Mouse (Mus musculus) embryonic facial prominence, embryonic 15.5 days (tissue): ENCODE data around the gene Lrmda. TPM values are rescaled to one million over a fixed set of nuclear protein-coding genes. Genes with fewer than 3 reads are reported as not detected.

Source experiments
- ATAC-seq: fragments of 200-750 bp; cut with Nextera tagmentation; 2 replicates; pipeline ENCODE4 v1.8.0; 2017; ENCODE audit warnings: low read depth, moderate TSS enrichment; ENCODE audit not compliant: insufficient number of reproducible peaks, low FRiP score, low TSS enrichment
- H3K27ac ChIP-seq: fragments of 300-500 bp; sonication (generic); replicated peaks from 2 replicates; pipeline ENCODE4 v1.5.1; 2015; ENCODE audit warnings: mild to moderate bottlenecking, inconsistent platforms
- H3K27me3 ChIP-seq: fragments of 300-500 bp; sonication (generic); 2 replicates; pipeline ENCODE4 v1.6.1; 2015; ENCODE audit warnings: inconsistent platforms
- H3K36me3 ChIP-seq: fragments of 300-500 bp; sonication (generic); 2 replicates; pipeline ENCODE4 v1.6.1; 2015; ENCODE audit warnings: mild to moderate bottlenecking, inconsistent platforms
- H3K4me1 ChIP-seq: fragments of 300-500 bp; sonication (generic); 2 replicates; pipeline ENCODE4 v1.6.1; 2015; ENCODE audit warnings: inconsistent platforms
- H3K4me2 ChIP-seq: fragments of 300-500 bp; sonication (generic); replicated peaks from 2 replicates; pipeline ENCODE4 v1.6.1; 2015; ENCODE audit warnings: mild to moderate bottlenecking, inconsistent platforms
- H3K4me3 ChIP-seq: fragments of 300-500 bp; sonication (generic); replicated peaks from 2 replicates; pipeline ENCODE4 v1.5.1; 2015; ENCODE audit warnings: mild to moderate bottlenecking, inconsistent platforms
- H3K9ac ChIP-seq: fragments of 300-500 bp; sonication (generic); 2 replicates; pipeline ENCODE4 v1.6.1; 2015; ENCODE audit warnings: inconsistent platforms
- H3K9me3 ChIP-seq: fragments of 300-500 bp; sonication (generic); replicated peaks from 2 replicates; pipeline ENCODE4 v1.6.1; 2016; ENCODE audit warnings: inconsistent platforms
- WGBS: fragments of 180-500 bp; shearing (Covaris S2); methylation state at CpG from one replicate; pipeline ENCODE4 v1.1.7; 2015; 5-methylcytosine and 5-hydroxymethylcytosine counted together
- polyA plus RNA-seq: library from polyadenylated mRNA; unstranded; fragments of >200 nt; fragmentation: Nextera tagmentation; extraction: Ambion mirVana; gene quantifications from 2 replicates; pipeline ENCODE4 v1.2.1, GENCODE M21; 2015

The Lrmda gene
- polyA plus RNA-seq, 1 experiment from 2014 or later = 0.64 TPM

DNA sequence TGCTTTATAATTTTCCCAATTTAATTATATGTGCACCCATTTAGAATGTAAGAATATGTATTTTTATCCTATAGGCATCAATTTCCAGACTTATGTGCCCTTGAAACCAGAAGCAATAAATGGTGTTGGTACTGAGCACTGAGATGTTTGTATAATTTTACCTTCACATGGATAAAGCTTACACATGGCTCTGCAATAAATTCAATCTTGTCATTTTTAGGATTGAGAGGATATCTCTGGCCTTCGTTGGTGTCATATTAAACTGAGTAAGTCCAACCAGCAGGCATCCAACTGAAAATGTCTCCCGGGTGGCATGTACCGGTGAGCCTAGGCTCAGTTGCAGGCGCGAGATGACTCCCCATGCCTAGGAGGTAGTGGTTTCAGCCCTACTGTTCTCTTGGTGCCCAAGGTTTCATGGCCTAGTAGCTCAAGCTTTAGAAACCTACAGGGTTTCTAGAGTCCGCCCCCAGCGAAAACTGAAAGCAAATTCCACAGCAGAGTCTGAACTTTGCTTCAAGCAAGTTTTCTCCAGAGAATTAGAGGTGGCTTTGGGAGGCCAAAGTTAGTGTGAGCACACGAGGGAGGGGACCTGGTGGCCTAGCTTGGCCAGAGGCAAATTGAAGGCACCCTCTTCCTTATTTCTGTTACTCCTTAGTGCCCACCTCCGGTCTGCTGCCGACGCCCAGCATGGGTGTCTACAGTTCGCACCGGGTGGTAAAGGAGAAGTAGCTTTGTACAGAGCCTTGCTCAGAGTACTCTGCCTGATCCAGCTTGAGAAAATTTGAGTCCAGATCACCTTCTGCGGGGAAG is 26.1 kb upstream of the Lrmda start:
- peaks cover 32% of the 10 kb centered on the region for H3K4me1 ChIP-seq
- no peaks in the 10 kb centered on the region for H3K9me3 ChIP-seq
- H3K27ac ChIP-seq = peak overlapping the region; percentile 87
- 0 out of 2 replicates have a peak, but pooled peaks cover 7% of the 10 kb centered on the region for H3K27me3 ChIP-seq
- no peak for ATAC-seq
- WGBS = 37% methylated on average over 14 of the region's 14 CpGs
- peak overlapping the region; percentile 60 for H3K4me3 ChIP-seq
- peak overlapping the region; percentile 19; the same call in 1 of the 2 replicates for H3K9ac ChIP-seq
- peak overlapping the region; percentile 72 for H3K4me2 ChIP-seq
- H3K36me3 ChIP-seq = no peaks in the 10 kb centered on the region

DNA sequence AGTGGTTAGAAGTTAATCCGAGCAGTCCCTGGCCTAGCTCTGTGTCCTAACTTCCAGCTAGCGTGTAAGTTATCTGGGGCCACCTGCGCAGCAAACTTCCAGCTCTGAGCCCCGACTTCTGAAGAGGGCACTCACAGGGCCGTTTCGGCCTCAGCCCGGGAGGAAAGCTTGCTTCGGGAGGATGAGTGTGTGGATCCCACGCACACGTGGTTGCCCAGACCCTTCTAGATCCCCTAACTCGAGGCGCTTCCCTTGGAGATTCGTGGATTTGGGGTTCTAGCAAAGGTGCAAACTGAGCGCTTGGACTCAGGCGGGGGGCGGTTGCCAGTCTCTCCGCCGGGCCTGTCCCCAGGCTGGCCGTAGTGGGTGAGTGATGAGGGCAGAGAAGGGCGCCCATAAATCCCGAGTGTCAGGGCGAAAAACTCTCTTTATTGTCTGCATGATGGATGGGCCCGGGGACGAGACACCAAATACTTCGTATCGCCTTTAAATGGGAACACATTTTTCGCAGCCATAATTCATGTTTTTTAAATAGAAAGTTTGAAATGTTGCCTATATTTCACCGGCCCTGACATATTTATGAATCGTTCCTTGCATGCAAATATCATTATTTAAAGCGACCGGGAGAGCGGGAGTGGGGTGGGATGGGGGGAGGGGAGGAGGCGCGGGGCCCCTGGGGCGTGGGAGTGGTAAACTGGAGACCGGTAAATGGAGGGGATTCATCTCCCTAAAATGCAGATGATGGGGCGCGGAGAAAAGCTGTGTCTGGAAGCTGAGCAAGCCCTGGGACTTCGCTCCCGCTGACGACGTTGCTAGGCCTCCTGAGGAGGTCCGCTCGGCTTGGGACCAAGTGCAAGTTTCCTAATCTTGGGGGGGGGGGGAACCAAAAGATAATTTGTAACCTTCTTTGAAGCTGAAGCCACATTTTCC is 25.2 kb upstream of the Lrmda start:
- Histone ChIP-seq H3K27ac (peak overlapping the region; percentile 87), H3K9ac (peak overlapping the region; percentile 33), H3K4me1 (peaks cover 26% of the 10 kb centered on the region), H3K9me3 (no peaks in the 10 kb centered on the region), H3K36me3 (no peaks in the 10 kb centered on the region), H3K4me2 (peak overlapping the region; percentile 72), H3K4me3 (peak overlapping the region; percentile 60), H3K27me3 (0 out of 2 replicates have a peak, but pooled peaks cover 7% of the 10 kb centered on the region)
- WGBS = 9% methylated on average over 44 of the region's 44 CpGs
- ATAC-seq = no peak

DNA sequence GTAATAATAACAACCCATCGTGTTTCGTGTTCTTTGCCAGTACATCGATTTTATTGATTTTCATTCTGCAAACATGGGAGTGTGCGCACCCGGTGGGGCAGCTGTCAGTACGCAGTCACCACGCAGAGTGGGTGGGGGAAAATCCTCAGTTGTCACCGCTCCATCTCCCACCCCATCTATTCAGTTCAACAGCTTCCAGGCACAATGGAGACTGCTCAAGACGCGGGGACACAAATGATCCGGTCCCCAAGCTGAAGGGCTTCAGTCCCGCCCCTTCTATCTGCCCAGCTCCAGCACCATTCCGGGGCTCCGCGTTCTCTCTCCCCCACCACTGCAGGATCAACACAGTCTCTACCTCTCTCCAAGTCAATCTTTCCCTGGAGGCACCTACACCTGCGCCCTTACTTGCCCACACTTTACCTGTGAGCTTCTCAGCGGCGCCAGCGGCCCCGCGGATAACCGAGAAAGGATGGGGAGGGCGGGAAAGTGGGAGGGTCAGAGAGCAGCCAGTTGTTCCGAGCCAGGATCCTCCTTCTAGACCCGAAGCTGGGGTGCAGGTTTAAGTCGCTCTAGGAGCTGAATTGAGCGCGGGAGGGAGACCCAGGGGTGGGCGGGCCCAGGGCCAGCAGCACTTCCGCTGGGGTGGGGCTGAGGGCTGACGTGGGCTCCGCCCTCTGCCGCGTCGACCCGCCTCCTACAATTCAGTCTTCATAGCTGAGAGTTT is 24.3 kb upstream of the Lrmda start:
- Histone ChIP-seq H3K27ac (peak overlapping the region; percentile 87), H3K9ac (peak overlapping the region; percentile 33), H3K4me3 (peak overlapping the region; percentile 60), H3K9me3 (no peaks in the 10 kb centered on the region), H3K36me3 (no peaks in the 10 kb centered on the region), H3K4me2 (peak overlapping the region; percentile 72), H3K27me3 (0 out of 2 replicates have a peak, but pooled peaks cover 7% of the 10 kb centered on the region), H3K4me1 (peaks cover 19% of the 10 kb centered on the region)
- WGBS = under 1% methylated on average over 36 of the region's 36 CpGs
- peak; percentile 89 for ATAC-seq

DNA sequence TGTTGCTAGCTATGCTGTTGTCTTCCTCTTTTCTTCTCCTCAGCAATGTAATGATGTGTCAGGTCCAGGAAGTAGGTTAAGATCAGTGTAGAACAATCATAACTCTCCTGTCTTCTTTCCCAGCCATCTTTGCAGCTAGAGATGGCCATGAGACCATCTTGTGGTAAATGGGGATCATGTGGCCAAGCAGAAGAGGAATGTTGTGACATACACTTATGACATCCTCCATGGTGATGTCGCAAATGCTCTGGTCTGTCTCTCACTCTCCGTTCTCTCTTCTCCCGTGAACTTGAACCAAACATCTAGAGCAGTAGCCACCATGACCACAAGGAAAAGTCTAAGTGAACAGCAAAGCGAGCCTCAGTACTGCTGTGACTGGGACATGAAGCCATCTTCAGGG is 19.9 kb upstream of the Lrmda start:
- Histone ChIP-seq H3K9ac (no peak overlapping the region), H3K4me3 (no peak overlapping the region), H3K27me3 (0 out of 2 replicates have a peak, but pooled peaks cover 7% of the 10 kb centered on the region), H3K36me3 (no peaks in the 10 kb centered on the region), H3K4me2 (no peak overlapping the region), H3K27ac (no peak overlapping the region), H3K9me3 (no peaks in the 10 kb centered on the region), H3K4me1 (0 out of 2 replicates have a peak, but pooled peaks cover 1% of the 10 kb centered on the region)
- ATAC-seq = no peak
- WGBS = 89% methylated on average over 4 of the region's 4 CpGs

DNA sequence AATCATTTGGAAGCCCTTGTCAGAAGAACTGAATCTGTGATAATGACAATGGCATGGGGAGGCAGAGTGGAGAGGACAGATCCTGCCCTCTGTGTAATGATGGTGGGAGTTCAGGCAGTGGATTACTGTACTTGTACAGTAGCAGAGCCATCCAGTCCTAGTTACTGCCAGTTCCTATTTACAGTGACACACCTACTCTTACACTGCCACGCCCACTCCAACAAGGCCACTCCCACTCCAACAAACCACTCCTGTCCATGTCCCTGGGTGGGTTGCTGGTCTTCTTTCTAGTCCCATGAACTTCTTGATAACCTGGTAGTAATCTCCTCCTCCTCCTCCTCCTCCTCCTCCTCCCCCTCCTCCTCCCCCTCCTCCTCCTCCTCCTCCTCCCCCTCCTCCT is 16.3 kb upstream of the Lrmda start:
- no peak overlapping the region for H3K9ac ChIP-seq
- no peak overlapping the region for H3K4me2 ChIP-seq
- H3K9me3 ChIP-seq = no peaks in the 10 kb centered on the region
- H3K27me3 ChIP-seq = no peaks in the 10 kb centered on the region
- no peak overlapping the region for H3K4me3 ChIP-seq
- WGBS = 67% methylated on average over 1 of the region's 1 CpGs
- no peaks in the 10 kb centered on the region for H3K4me1 ChIP-seq
- no peaks in the 10 kb centered on the region for H3K36me3 ChIP-seq
- ATAC-seq = no peak
- no peak overlapping the region for H3K27ac ChIP-seq

DNA sequence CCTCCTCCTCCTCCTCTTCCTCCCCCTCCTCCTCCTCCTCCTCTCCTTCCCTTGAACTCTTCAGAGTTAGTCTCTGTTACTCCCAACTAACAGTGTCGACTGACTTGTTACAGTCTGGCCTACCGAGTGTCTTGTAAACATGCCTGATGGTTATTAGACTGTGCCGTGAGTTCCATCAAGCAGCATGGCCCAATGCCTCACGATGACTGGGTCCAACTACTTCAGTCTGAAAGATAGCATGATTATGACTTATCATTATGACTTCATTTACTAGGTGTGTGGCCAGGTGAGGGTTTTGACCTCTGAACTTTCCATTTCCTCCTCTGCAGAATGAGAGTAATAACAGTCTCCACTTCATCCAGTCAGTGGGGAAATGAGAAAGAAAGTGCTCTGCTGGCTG is 15.9 kb upstream of the Lrmda start:
- WGBS = 85% methylated on average over 4 of the region's 4 CpGs

DNA sequence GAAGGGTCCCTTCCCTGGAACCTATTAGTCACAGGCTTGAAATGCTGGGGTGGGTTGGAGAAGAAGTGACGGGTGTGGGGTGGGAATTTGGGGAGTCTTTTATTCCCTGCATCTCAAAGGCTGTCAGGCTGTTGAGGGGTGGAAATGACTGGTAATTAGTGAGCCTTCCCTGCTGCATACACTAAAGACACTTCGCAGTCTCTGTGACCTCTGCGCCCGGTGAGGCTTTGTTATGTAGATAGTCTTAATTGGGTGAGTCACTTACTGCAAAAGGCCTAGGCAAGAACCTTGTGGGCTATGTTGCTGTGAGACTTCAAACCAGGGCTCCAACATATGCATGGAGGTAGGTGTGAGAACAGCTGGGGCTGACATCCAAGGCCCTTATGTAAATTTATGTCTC is 14.6 kb upstream of the Lrmda start:
- Histone ChIP-seq H3K9ac (no peak overlapping the region), H3K4me3 (no peak overlapping the region), H3K9me3 (no peaks in the 10 kb centered on the region), H3K4me2 (no peak overlapping the region), H3K4me1 (no peaks in the 10 kb centered on the region), H3K27ac (no peak overlapping the region), H3K27me3 (no peaks in the 10 kb centered on the region), H3K36me3 (no peaks in the 10 kb centered on the region)
- ATAC-seq = no peak
- 51% methylated on average over 4 of the region's 4 CpGs for WGBS

More for the DNA sequence above, 15.9 kb upstream of the Lrmda start:
- no peak overlapping the region for H3K4me2 ChIP-seq
- H3K9me3 ChIP-seq = no peaks in the 10 kb centered on the region
- H3K4me3 ChIP-seq = no peak overlapping the region
- H3K9ac ChIP-seq = no peak overlapping the region
- H3K27me3 ChIP-seq = no peaks in the 10 kb centered on the region
- H3K36me3 ChIP-seq = no peaks in the 10 kb centered on the region
- no peaks in the 10 kb centered on the region for H3K4me1 ChIP-seq
- ATAC-seq = no peak
- H3K27ac ChIP-seq = no peak overlapping the region

DNA sequence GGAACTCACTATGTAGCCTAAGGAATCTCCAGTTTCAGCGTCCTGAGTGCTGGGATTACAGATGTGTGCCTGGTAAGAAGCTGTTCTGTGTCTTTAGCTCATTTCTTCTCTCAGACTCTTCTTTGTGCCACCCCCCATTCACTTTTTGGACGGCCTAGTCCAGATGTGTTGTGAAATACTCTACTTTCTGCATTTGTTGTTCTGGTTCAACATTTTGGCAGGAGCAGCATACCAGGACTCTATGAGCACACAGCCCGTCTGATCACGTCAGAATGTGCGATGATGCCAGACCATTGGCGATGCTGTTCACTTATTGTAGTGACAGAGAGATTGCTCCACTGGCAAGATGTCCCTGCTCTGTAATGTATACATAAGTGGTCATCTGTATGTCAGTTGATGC is 12.5 kb upstream of the Lrmda start:
- H3K9me3 ChIP-seq = no peaks in the 10 kb centered on the region
- no peak overlapping the region for H3K4me2 ChIP-seq
- ATAC-seq = no peak
- no peaks in the 10 kb centered on the region for H3K4me1 ChIP-seq
- H3K4me3 ChIP-seq = no peak overlapping the region
- WGBS = 62% methylated on average over 6 of the region's 6 CpGs
- no peak overlapping the region for H3K9ac ChIP-seq
- H3K27me3 ChIP-seq = no peaks in the 10 kb centered on the region
- H3K36me3 ChIP-seq = no peaks in the 10 kb centered on the region
- H3K27ac ChIP-seq = no peak overlapping the region

DNA sequence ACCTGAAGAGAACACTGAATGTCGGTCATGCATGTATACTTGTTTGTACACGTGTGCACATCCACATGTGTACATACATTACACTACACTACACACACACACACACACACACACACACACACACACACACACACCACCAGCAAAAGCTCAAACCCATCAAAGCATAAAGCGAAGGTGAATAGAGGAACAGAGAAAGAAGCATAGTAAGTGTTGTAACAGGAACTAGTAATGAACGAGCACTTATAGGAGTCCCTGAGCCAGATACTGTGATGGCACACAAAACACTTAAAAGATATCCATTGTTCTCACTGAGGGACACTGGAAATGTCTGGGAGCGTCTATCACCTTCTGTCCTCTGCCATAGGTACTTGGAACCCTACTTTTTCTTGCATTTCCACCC is 5.2 kb upstream of the Lrmda start:
- Histone ChIP-seq H3K9ac (no peak overlapping the region), H3K27ac (no peak overlapping the region), H3K27me3 (0 out of 2 replicates have a peak, but pooled peaks cover 6% of the 10 kb centered on the region), H3K9me3 (no peaks in the 10 kb centered on the region), H3K4me2 (no peak overlapping the region), H3K36me3 (no peaks in the 10 kb centered on the region), H3K4me1 (peaks cover 1% of the 10 kb centered on the region; the same call in 1 of the 2 replicates), H3K4me3 (no peak overlapping the region)
- no peak for ATAC-seq
- WGBS = 89% methylated on average over 5 of the region's 5 CpGs

DNA sequence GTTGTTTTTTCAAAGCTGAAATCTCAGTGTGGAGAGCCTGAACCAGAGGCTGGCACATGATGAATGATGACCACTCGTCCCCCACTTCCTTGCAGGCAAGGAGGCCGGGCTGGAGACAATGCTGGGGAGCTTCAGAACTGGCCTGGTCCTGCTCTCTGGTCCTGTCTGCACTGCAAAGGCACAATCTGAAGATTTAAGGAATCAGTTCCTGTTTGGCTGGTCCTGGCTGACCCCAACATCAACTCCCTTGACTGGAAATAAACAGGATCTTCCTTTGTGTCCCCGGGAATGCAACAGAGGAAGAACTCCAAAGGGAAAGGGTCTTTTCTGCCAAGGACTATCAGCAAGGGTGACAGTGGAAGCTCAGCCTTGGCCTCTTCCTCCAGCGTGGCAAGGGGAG is 4.7 kb upstream of the Lrmda start:
- no peaks in the 10 kb centered on the region for H3K36me3 ChIP-seq
- H3K27me3 ChIP-seq = peaks cover 10% of the 10 kb centered on the region; the same call in 1 of the 2 replicates
- no peak overlapping the region for H3K27ac ChIP-seq
- H3K4me3 ChIP-seq = no peak overlapping the region
- peaks cover 6% of the 10 kb centered on the region for H3K4me1 ChIP-seq
- H3K9me3 ChIP-seq = no peaks in the 10 kb centered on the region
- ATAC-seq = no peak
- no peak overlapping the region for H3K9ac ChIP-seq
- H3K4me2 ChIP-seq = no peak overlapping the region
- 57% methylated on average over 4 of the region's 4 CpGs for WGBS

DNA sequence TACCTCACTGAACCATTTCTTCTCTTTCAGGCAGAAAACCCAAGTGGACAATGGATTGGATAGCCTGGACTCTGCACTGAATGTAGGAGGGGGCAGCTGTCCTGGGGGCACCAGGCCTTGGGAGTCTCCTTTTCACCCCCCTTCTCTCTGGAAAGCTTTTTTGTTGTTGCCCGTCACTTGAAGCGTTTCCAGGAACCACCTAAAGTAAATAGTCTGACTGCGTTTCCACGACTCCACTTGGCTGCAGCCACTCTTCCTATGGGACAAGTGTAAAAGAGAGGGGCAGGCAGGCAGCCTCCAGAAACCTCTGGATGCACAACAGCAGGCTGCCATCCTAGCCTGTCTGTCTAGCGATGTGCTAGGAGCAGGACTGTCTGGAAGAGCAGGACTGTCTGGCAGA is 2.5 kb upstream of the Lrmda start:
- WGBS = 59% methylated on average over 5 of the region's 5 CpGs
- H3K9ac ChIP-seq = no peak overlapping the region
- H3K27ac ChIP-seq = no peak overlapping the region
- peaks cover 7% of the 10 kb centered on the region for H3K4me1 ChIP-seq
- no peaks in the 10 kb centered on the region for H3K36me3 ChIP-seq
- ATAC-seq = no peak
- H3K27me3 ChIP-seq = peaks cover 11% of the 10 kb centered on the region; the same call in 1 of the 2 replicates
- H3K9me3 ChIP-seq = no peaks in the 10 kb centered on the region
- no peak overlapping the region for H3K4me2 ChIP-seq
- no peak overlapping the region for H3K4me3 ChIP-seq
